Mouse (Mus musculus): ENCODE measurements at regions not wholly inside any gene's neighbourhood (a gene's known extent, or its start where the extent isn't known, plus 50 kb on each side); places are given as distances from the start of the nearest gene placed in this dataset.

DNA sequence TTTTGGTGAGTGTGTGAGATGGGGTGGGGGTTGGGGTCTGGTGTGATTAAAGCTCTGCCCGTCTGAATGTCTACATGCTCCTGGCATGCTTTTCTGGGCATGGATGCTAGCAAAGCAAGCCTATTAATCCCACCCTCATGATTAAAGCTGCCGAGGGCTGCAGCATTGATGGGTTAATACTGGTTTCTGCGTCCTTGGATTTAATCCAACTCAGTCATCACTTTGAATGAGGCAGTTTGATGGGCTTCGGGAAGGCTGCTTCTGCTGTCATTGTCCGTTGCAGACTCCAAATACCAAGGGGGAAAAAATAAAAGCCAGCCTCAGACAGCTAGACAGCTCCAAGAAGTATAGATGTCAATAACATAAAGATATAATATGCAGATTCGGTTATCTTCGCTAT lies 944.7 kb downstream of the Slc4a3 start:
- no peak for TF ChIP-seq CTCF (IDR thresholded peaks at IDR 0.05; ENCODE audit: low read depth)
- no peak for TF ChIP-seq EP300 (optimal IDR thresholded peaks at IDR 0.05)

Data from stomach, postnatal 0 days (tissue).